Mouse (Mus musculus) liver, embryonic 11.5 days (tissue): ENCODE data around the gene Sox5. TPM values are rescaled to one million over a fixed set of nuclear protein-coding genes. Genes with fewer than 3 reads are reported as not detected.
A peak's percentile ranks its signal among the peaks of the same experiment; 100 is the strongest.

ENCODE experiments used
- ATAC-seq: fragments of 200-750 bp; cut with Nextera tagmentation; replicated peaks from 2 replicates; pipeline ENCODE4 v1.8.0; 2017; ENCODE audit warnings: moderate number of reproducible peaks, mild to moderate bottlenecking, moderate TSS enrichment, moderate library complexity; ENCODE audit not compliant: low FRiP score
- DNase-seq: peaks from one replicate; pipeline ENCODE4 v3.0.0-alpha.2; 2017; ENCODE audit warnings: low spot score
- H3K27ac ChIP-seq: fragments of 300-500 bp; sonication (generic); 2 replicates; pipeline ENCODE4 v1.5.1; 2014; ENCODE audit warnings: mild to moderate bottlenecking, low read depth, low read length, control low read depth
- H3K27me3 ChIP-seq: fragments of 300-500 bp; sonication (generic); replicated peaks from 2 replicates; pipeline ENCODE4 v1.6.1; 2014; ENCODE audit warnings: low read length, mixed read lengths; ENCODE audit not compliant: control insufficient read depth, insufficient read depth
- H3K36me3 ChIP-seq: fragments of 300-500 bp; sonication (generic); 2 replicates; pipeline ENCODE4 v1.6.1; 2014; ENCODE audit warnings: mild to moderate bottlenecking, low read length, moderate library complexity, mixed read lengths; ENCODE audit not compliant: control insufficient read depth, insufficient read depth
- H3K4me1 ChIP-seq: fragments of 300-500 bp; sonication (generic); replicated peaks from 2 replicates; pipeline ENCODE4 v1.6.1; 2014; ENCODE audit warnings: low read length, mixed read lengths; ENCODE audit not compliant: control insufficient read depth, insufficient read depth
- H3K4me2 ChIP-seq: fragments of 300-500 bp; sonication (generic); 2 replicates; pipeline ENCODE4 v1.6.1; 2014; ENCODE audit warnings: mild to moderate bottlenecking, control low read depth, moderate library complexity
- H3K4me3 ChIP-seq: fragments of 300-500 bp; sonication (generic); 2 replicates; pipeline ENCODE4 v1.5.1; 2014; ENCODE audit warnings: low read depth, low read length, control low read depth
- H3K9ac ChIP-seq: fragments of 300-500 bp; sonication (generic); 2 replicates; pipeline ENCODE4 v1.6.1; 2014; ENCODE audit warnings: low read depth, low read length, control low read depth
- H3K9me3 ChIP-seq: fragments of 300-500 bp; sonication (generic); 2 replicates; pipeline ENCODE4 v1.6.1; 2016; ENCODE audit warnings: low read length, inconsistent platforms, mixed read lengths; ENCODE audit not compliant: control insufficient read depth
- WGBS: fragments of 180-500 bp; shearing (Covaris S2); extraction: QIAGEN DNeasy Blood & Tissue Kit; methylation state at CpG from one replicate; pipeline ENCODE4 v1.1.7; 2014; 5-methylcytosine and 5-hydroxymethylcytosine counted together
- polyA plus RNA-seq: library from polyadenylated mRNA; unstranded; fragments of >200 nt; fragmentation: Nextera tagmentation; extraction: Ambion mirVana; gene quantifications from 2 replicates; pipeline ENCODE4 v1.2.1, GENCODE M21; 2014

Sox5 gene
- polyA plus RNA-seq, 1 experiment from 2014 or later: 10.6 TPM

GRCm38 (mm10) chr6:144621089-144621769, 160.5 kb downstream of the Sox5 start:
- no peaks in the 10 kb centered on the region for H3K4me1 ChIP-seq
- no peak overlapping the region for H3K27ac ChIP-seq
- ATAC-seq: no peak
- no peak overlapping the region for H3K9ac ChIP-seq
- 47% methylated on average over 3 of the region's 3 CpGs for WGBS
- no peak for DNase-seq
- no peak overlapping the region for H3K4me3 ChIP-seq
- no peaks in the 10 kb centered on the region for H3K9me3 ChIP-seq
- H3K4me2 ChIP-seq: no peak overlapping the region
- H3K27me3 ChIP-seq: no peaks in the 10 kb centered on the region
- H3K36me3 ChIP-seq: no peaks in the 10 kb centered on the region

DNA sequence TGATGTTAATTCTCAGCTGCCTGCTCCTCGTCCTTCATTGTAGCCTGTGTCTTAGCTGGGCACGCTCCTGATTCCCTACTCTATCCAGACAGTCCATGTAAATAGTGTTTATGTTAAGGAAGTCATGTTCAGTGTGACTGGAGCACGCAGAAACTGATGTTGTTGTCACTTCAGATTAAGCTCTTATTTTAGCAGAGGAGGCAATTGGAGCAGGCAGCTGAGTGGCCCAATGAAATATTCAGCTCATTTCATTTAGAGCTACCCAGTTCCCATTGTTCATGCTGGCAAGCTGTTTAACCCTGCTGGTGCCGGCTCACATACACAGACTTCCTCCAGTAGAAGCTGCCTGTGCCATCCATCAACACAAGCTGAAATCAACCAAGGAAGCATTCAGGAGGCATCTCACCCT, 170.4 kb downstream of the Sox5 start:
- Histone ChIP-seq H3K9me3 (no peaks in the 10 kb centered on the region), H3K4me2 (no peak overlapping the region), H3K4me1 (no peaks in the 10 kb centered on the region; the same call in 1 of the 2 replicates), H3K27ac (no peak overlapping the region), H3K36me3 (no peaks in the 10 kb centered on the region), H3K27me3 (no peaks in the 10 kb centered on the region), H3K4me3 (no peak overlapping the region), H3K9ac (no peak overlapping the region)
- ATAC-seq (no peak), DNase-seq (no peak)
- WGBS: 53% methylated on average over 4 of the region's 4 CpGs

- DNase-seq: no peak
Observed at GRCm38 (mm10) chr6:144610878-144611277, 170.9 kb downstream of the Sox5 start.

GRCm38 (mm10) chr6:144602883-144603282, 178.9 kb downstream of the Sox5 start:
- 77% methylated on average over 4 of the region's 4 CpGs for WGBS
- no peak for ATAC-seq
- no peak for DNase-seq

More at GRCm38 (mm10) chr6:144610878-144611277, 170.9 kb downstream of the Sox5 start:
- peak; percentile 74 for ATAC-seq
- no peak overlapping the region for H3K4me3 ChIP-seq
- WGBS: 46% methylated on average over 8 of the region's 8 CpGs
- H3K4me1 ChIP-seq: no peaks in the 10 kb centered on the region; the same call in 1 of the 2 replicates
- no peaks in the 10 kb centered on the region for H3K27me3 ChIP-seq
- no peak overlapping the region for H3K9ac ChIP-seq
- H3K4me2 ChIP-seq: no peak overlapping the region
- H3K27ac ChIP-seq: no peak overlapping the region
- no peaks in the 10 kb centered on the region for H3K36me3 ChIP-seq
- no peaks in the 10 kb centered on the region for H3K9me3 ChIP-seq

DNA sequence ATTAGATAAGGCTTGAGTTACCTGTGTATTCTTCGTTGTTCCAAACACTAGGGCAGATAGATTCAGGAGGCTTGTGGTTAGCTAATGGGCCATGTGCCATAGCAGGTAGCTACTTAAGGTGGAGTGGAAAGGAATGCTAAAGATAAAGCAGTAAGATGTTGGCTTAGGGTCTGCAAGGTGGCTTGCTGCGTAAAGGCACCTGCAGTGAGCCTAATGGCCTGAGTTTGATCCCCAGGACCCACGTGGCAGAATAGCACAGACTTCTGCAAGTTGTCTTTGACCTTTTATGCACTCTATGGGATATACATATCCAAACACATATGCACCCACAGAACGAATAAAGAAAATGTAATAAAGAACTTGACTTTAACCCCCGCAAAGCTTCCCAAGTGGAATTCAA, 181.4 kb downstream of the Sox5 start:
- H3K4me1 ChIP-seq: no peaks in the 10 kb centered on the region
- 78% methylated on average over 5 of the region's 5 CpGs for WGBS
- no peak overlapping the region for H3K4me3 ChIP-seq
- no peaks in the 10 kb centered on the region for H3K36me3 ChIP-seq
- no peaks in the 10 kb centered on the region for H3K9me3 ChIP-seq
- no peaks in the 10 kb centered on the region for H3K27me3 ChIP-seq
- no peak overlapping the region for H3K27ac ChIP-seq
- DNase-seq (no peak), ATAC-seq (no peak)
- no peak overlapping the region for H3K4me2 ChIP-seq
- H3K9ac ChIP-seq: no peak overlapping the region

More at GRCm38 (mm10) chr6:144602883-144603282, 178.9 kb downstream of the Sox5 start:
- no peaks in the 10 kb centered on the region for H3K27me3 ChIP-seq
- H3K9me3 ChIP-seq: no peaks in the 10 kb centered on the region
- no peak overlapping the region for H3K9ac ChIP-seq
- H3K4me2 ChIP-seq: no peak overlapping the region
- no peak overlapping the region for H3K4me3 ChIP-seq
- no peak overlapping the region for H3K27ac ChIP-seq
- H3K4me1 ChIP-seq: no peaks in the 10 kb centered on the region
- no peaks in the 10 kb centered on the region for H3K36me3 ChIP-seq

DNA sequence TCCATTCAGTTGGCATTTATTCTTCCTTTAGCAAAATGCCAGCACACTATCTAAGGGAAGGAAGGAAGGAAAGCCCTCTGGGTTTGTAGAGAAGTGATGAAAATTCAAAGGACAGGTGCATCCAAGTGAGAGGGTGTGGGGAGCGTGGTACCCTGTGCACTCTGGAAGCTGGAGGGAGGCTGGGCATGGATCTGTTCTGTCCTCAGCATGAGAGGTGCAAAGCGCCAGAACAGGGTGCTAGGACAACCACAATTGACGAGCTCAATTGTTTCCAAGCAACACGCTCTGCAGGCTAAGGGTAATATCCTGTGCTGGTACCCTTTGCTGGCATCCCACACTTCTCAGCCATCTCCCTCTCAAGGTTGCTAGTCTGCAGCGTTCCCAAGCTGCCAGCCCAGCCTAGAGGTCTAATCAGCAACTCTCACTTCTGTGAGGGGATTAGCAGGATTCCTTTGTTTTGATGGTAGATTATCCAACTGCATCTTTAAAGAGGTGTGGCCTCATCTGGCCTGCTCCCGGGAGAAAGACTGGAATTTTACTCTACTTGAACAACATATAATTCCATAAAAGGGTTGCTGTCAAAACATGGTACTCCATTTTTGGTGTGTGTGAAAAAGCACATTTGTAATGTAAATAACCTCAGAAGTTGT, 183.3 kb downstream of the Sox5 start:
- Histone ChIP-seq H3K36me3 (no peaks in the 10 kb centered on the region), H3K4me3 (no peak overlapping the region), H3K9me3 (no peaks in the 10 kb centered on the region), H3K4me2 (no peak overlapping the region), H3K27ac (no peak overlapping the region), H3K4me1 (no peaks in the 10 kb centered on the region), H3K9ac (no peak overlapping the region), H3K27me3 (no peaks in the 10 kb centered on the region)
- 53% methylated on average over 6 of the region's 6 CpGs for WGBS
- DNase-seq: no peak
- no peak for ATAC-seq

DNA sequence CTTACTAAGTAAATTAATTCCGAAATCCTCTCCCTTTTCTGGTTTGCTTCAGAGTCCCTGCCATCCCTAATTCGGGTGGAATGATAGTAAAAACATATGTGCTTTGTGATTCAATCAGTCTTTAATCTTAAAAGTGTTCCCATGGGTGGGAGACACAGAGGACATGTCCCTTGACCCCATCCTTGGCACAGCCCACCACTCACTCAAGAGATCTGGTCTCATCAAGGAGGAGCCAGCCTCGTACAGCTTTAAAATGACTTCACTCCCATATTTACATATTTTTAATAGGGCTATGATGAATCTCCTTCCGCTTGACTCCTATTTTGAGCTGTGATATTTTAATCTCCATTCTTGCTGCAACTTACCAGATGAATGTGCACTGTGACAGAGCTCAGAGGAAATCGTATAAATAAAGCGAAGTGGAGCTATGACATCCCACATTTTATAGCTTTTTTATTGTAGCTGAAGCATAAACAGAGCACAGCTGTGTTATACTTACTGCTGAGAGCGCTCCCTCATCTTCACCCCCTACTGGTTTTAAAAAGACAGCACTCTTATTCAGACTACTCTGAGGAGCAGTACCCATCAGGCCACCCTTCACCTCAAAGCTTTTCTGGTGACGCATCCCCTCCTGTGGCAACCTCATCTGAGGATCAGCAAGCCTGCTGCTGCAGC, 185.1 kb downstream of the Sox5 start:
- H3K9me3 ChIP-seq: no peaks in the 10 kb centered on the region
- H3K4me2 ChIP-seq: no peak overlapping the region
- H3K4me3 ChIP-seq: no peak overlapping the region
- DNase-seq (no peak), ATAC-seq (no peak)
- H3K36me3 ChIP-seq: no peaks in the 10 kb centered on the region
- H3K9ac ChIP-seq: no peak overlapping the region
- H3K4me1 ChIP-seq: no peaks in the 10 kb centered on the region
- H3K27ac ChIP-seq: no peak overlapping the region
- WGBS: 61% methylated on average over 8 of the region's 8 CpGs
- H3K27me3 ChIP-seq: no peaks in the 10 kb centered on the region

DNA sequence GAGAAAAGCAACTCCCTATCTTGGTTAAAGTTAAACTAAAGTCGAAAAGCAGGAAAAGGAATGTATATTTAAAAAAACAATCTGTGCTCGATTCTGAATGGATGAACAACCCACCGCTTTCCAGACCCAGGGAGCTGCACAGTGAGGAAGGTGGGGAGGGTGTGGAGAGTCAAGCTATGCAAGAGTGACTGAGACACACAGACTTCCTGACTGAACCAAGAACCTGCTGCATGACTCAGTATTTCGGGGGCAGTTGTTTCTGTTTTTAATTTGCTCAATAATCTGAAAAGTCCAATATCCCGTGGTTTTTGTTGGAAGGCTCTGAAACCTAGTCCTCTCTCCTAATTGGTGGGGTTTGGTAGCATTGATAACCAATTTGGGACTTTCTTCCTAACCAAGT, 196.9 kb downstream of the Sox5 start:
- H3K27ac ChIP-seq: no peak overlapping the region
- no peak for ATAC-seq
- no peaks in the 10 kb centered on the region for H3K4me1 ChIP-seq
- H3K9me3 ChIP-seq: no peaks in the 10 kb centered on the region
- H3K36me3 ChIP-seq: no peaks in the 10 kb centered on the region
- no peak for DNase-seq
- H3K9ac ChIP-seq: no peak overlapping the region
- no peak overlapping the region for H3K4me3 ChIP-seq
- no peak overlapping the region for H3K4me2 ChIP-seq
- no peaks in the 10 kb centered on the region for H3K27me3 ChIP-seq
- 51% methylated on average over 5 of the region's 5 CpGs for WGBS
